20 mouse cellular contexts compared by ENCODE assay signal in genomic region chr17:50308059-50308647, GRCm38 (mm10). TPM values are rescaled to one million over a fixed set of nuclear protein-coding genes. Genes with fewer than 3 reads are reported as not detected.
"Had no signal": no experiment of that assay in that cellular context is flagged by ENCODE, and none has a peak within 500 bp of the region (broad histone marks: within the 10 kb centered on the region; RNA-seq: fewer than 3 reads in every experiment).

No protein-coding gene starts in this region.

- H3K9me3 ChIP-seq: midbrain, embryonic 10.5 days; midbrain, embryonic 13.5 days; neural tube, embryonic 13.5 days; neural tube, embryonic 15.5 days had no signal

- H3K36me3 ChIP-seq: midbrain, embryonic 10.5 days; midbrain, embryonic 13.5 days; neural tube, embryonic 13.5 days; neural tube, embryonic 15.5 days had no signal

- H3K9ac ChIP-seq: liver, embryonic 14.5 days; lung, embryonic 14.5 days; midbrain, embryonic 13.5 days; neural tube, embryonic 13.5 days; neural tube, embryonic 15.5 days had no signal

- H3K4me1 ChIP-seq: neural tube, embryonic 13.5 days; neural tube, embryonic 15.5 days had no signal

- H3K27ac ChIP-seq: liver, embryonic 14.5 days; midbrain, embryonic 10.5 days; midbrain, embryonic 13.5 days; neural tube, embryonic 13.5 days; neural tube, embryonic 15.5 days had no signal

- H3K27me3 ChIP-seq: midbrain, embryonic 13.5 days; neural tube, embryonic 13.5 days; neural tube, embryonic 15.5 days had no signal

- H3K4me2 ChIP-seq: lung, embryonic 14.5 days; midbrain, embryonic 13.5 days; neural tube, embryonic 13.5 days; neural tube, embryonic 15.5 days had no signal

- H3K4me3 ChIP-seq: midbrain, embryonic 10.5 days; midbrain, embryonic 13.5 days; myocyte; neural tube, embryonic 13.5 days; neural tube, embryonic 15.5 days had no signal

- DNase-seq: lung, adult 18-20 months; lung, embryonic 14.5 days; lung, postnatal 10 days; lung, postnatal 4 days; retina, postnatal 1 day; right cerebral cortex, adult 18-20 months; right cerebral cortex, postnatal 25 days; right cerebral cortex, postnatal 4 days; spleen, adult 18-20 months; thymus, adult 18-20 months; thymus, postnatal 14 days; thymus, postnatal 36 days had no signal

RNA-seq across cellular contexts. Expression of gene Dazl, which starts 14.7 kb away (rescaled TPM):
- polyA plus RNA-seq: myocyte; neural tube, embryonic 11.5 days; small intestine, adult 2 months had no signal
